Mouse (Mus musculus) heart, adult 2 months (tissue): Measurements from ENCODE around the gene Dnajc15. TPM values are rescaled to one million over a fixed set of nuclear protein-coding genes. Genes with fewer than 3 reads are reported as not detected.

Experiments used
- DNase-seq, 2 experiments: peaks; one replicate each; pipeline ENCODE4 v3.0.0; 2021
- H3K27ac ChIP-seq: fragments of 200-600 bp; 2 replicates; pipeline ENCODE4 v1.8.1; 2022
- H3K27me3 ChIP-seq: fragments of 200-500 bp; 2 replicates; pipeline ENCODE4 v1.6.1; 2012; ENCODE audit warnings: mild to moderate bottlenecking, low read length, inconsistent platforms, mixed read lengths; ENCODE audit not compliant: control insufficient read depth, insufficient read depth
- H3K36me3 ChIP-seq: fragments of 200-500 bp; 2 replicates; pipeline ENCODE4 v1.6.1; 2012; ENCODE audit warnings: low read length, inconsistent platforms; ENCODE audit not compliant: control insufficient read depth, insufficient read depth
- H3K4me1 ChIP-seq: fragments of 200-500 bp; 2 replicates; pipeline ENCODE4 v1.6.1; 2011; ENCODE audit warnings: low read length; ENCODE audit not compliant: control insufficient read depth, insufficient read depth
- H3K4me3 ChIP-seq: fragments of 200-600 bp; 2 replicates; pipeline ENCODE4 v1.8.1; 2022
- H3K79me2 ChIP-seq: fragments of 200-500 bp; replicated peaks from 2 replicates; pipeline ENCODE4 v1.6.1; 2012; ENCODE audit warnings: mild to moderate bottlenecking, inconsistent platforms, low read length, moderate library complexity, mixed read lengths; ENCODE audit not compliant: control insufficient read depth, insufficient read depth
- H3K9ac ChIP-seq: fragments of 200-500 bp; 2 replicates; pipeline ENCODE4 v1.6.1; 2012; ENCODE audit warnings: low read depth, mild to moderate bottlenecking, control low read depth, inconsistent platforms, low read length, mixed read lengths
- CTCF ChIP-seq: fragments of 200-600 bp; IDR thresholded peaks from 2 replicates; pipeline ENCODE4 v1.8.1; 2022; ENCODE audit warnings: antibody characterized with exemption, mild to moderate bottlenecking, moderate library complexity
- EP300 ChIP-seq: fragments of 200-500 bp; IDR thresholded peaks from 2 replicates; pipeline ENCODE4 v1.6.1; 2011; ENCODE audit warnings: low read depth, low read length, control low read depth; ENCODE audit not compliant: insufficient read depth
- POLR2A ChIP-seq: fragments of 200-500 bp; IDR thresholded peaks from 2 replicates; pipeline ENCODE4 v1.6.1; 2011; ENCODE audit warnings: mild to moderate bottlenecking, low read depth, low read length, control low read depth; ENCODE audit not compliant: insufficient read depth
- WGBS: fragments of 180-500 bp; shearing (Covaris S2); methylation state at CpG from one replicate; pipeline ENCODE4 v1.1.7; 2018; 5-methylcytosine and 5-hydroxymethylcytosine counted together
- intact Hi-C: fragments of 180-260 bp; cut with DNase I; formaldehyde crosslinking; loops from one replicate; pipeline ENCODE4 v1.15.1; 2025
- polyA plus RNA-seq: library from polyadenylated mRNA; depleted of rRNA; stranded (reverse); fragments of >200 nt; gene quantifications from 2 replicates; pipeline ENCODE4 v1.2.3, GENCODE M21; 2012
- total RNA-seq, 2 experiments: library from RNA; stranded (reverse); gene quantifications; 2 replicates each; pipeline ENCODE4 v1.2.3; 2021

The Dnajc15 gene
- total and polyA plus RNA-seq, 3 experiments, result 20.8 to 278 (median 243) TPM

GRCm38 (mm10) chr14:77849852-77850251 lies 25.1 kb downstream of the Dnajc15 start:
- H3K9ac ChIP-seq, result no peak overlapping the region
- WGBS, result 22% methylated on average over 7 of the region's 7 CpGs
- H3K79me2 ChIP-seq, result peaks cover 2% of the 10 kb centered on the region; the same call in 1 of the 2 replicates
- no peaks in the 10 kb centered on the region for H3K27me3 ChIP-seq
- H3K4me3 ChIP-seq, result no peak overlapping the region
- DNase-seq, result no peak
- H3K4me1 ChIP-seq, result peaks cover 11% of the 10 kb centered on the region
- H3K36me3 ChIP-seq, result peaks cover 10% of the 10 kb centered on the region; the same call in 1 of the 2 replicates
- H3K27ac ChIP-seq, result peak overlapping the region; percentile 52; the same call in 1 of the 2 replicates
- intact Hi-C loops, result no loop called here
- TF ChIP-seq EP300, result no peak
- no peak for TF ChIP-seq POLR2A
- no peak for TF ChIP-seq CTCF

DNA sequence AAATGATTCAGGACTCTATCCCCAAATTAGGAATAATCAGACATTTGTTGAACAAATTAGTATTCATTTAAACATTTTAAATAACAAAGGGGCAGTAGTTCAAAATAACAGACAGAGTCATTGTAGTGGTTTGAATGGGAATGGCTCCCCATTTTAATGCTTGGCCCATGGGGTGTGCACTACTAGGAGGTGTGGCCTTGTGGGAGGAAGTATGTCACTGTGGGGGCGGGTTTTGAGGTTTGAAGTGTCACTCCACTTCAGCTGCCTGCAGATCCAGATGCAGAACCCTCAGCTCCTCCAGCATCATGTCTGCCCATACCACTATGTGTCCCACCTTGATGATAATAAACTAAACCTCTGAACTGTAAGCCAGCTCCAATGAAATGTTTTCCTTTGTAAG lies 26.6 kb downstream of the Dnajc15 start:
- Histone ChIP-seq H3K4me1 (peaks cover 9% of the 10 kb centered on the region), H3K27ac (no peak overlapping the region), H3K36me3 (peaks cover 6% of the 10 kb centered on the region; the same call in 1 of the 2 replicates), H3K9ac (no peak overlapping the region), H3K4me3 (no peak overlapping the region), H3K27me3 (no peaks in the 10 kb centered on the region), H3K79me2 (peaks cover 2% of the 10 kb centered on the region; the same call in 1 of the 2 replicates)
- TF ChIP-seq CTCF, result no peak
- TF ChIP-seq POLR2A, result no peak
- TF ChIP-seq EP300, result no peak
- WGBS, result 87% methylated on average over 1 of the region's 1 CpGs
- DNase-seq, result no peak
- intact Hi-C loops, result no loop called here

DNA sequence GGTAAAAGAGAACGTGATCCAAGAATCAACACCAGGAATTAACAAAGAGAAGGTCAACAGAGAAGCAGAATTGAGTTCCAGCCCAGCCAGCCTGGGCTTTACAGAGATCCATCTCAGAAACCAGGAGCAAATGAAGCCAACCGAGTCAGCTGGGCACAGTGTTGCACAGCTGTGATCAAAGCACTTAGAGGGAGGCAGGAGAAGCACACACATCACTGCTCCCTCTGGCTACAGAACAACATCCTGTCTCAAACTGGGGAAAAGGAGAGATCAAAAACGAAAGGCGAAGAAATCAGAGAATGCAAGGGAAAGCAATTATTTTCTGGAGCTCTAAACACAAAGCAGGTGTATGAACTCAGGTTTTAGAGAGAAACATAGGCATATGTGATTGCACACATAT lies 28.7 kb downstream of the Dnajc15 start:
- TF ChIP-seq EP300, result no peak
- TF ChIP-seq CTCF, result no peak
- TF ChIP-seq POLR2A, result no peak
- no peak overlapping the region for H3K9ac ChIP-seq
- no peak for DNase-seq
- peaks cover 6% of the 10 kb centered on the region; the same call in 1 of the 2 replicates for H3K36me3 ChIP-seq
- peaks cover 9% of the 10 kb centered on the region for H3K4me1 ChIP-seq
- H3K4me3 ChIP-seq, result no peak overlapping the region
- intact Hi-C loops, result no loop called here
- peaks cover 2% of the 10 kb centered on the region; the same call in 1 of the 2 replicates for H3K79me2 ChIP-seq
- no peaks in the 10 kb centered on the region for H3K27me3 ChIP-seq
- 78% methylated on average over 4 of the region's 4 CpGs for WGBS
- no peak overlapping the region for H3K27ac ChIP-seq

DNA sequence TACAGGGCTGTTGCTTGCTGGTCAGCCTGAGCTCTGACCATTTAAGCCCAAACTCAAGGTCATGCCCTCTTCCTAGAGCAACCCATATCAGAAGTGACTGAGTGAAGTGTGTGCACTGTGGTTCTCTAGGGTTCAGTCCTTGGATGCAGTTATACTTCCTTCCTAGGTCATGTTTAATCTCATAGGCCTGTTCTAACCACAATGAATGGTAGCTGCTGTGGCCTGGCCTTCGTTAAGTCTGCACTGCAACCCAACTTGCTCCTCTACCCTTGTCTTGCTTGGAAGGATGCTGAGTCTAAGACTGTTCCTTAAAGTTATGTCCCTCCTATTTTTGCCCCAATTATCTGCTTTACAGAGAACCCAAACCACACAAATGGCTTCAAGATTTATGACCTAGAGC lies 29.4 kb downstream of the Dnajc15 start:
- intact Hi-C loops, result no loop called here
- Histone ChIP-seq H3K4me3 (no peak overlapping the region), H3K27ac (no peak overlapping the region)

DNA sequence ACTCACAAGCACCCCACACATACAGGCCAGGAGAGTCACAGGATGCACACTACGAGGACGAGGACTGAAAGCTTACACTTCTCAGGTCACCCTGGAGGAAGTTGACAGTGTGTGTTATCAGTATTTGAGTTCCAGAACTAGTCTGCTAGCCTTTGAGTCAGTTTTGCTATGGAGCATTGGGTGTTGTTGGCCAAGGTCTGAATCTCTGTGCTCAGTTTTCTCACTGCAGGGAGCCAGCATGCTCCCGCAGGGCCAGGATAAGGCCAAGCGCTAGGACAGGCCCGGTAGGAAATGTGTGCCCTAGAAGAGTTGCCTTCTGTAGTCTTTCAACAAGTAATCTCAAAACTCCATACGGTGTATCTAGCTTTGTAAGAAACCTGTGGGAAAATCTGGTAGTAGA lies 34.4 kb downstream of the Dnajc15 start:
- Histone ChIP-seq H3K27me3 (no peaks in the 10 kb centered on the region), H3K4me3 (no peak overlapping the region), H3K79me2 (no peaks in the 10 kb centered on the region), H3K36me3 (no peaks in the 10 kb centered on the region), H3K27ac (no peak overlapping the region), H3K9ac (no peak overlapping the region), H3K4me1 (peaks cover 3% of the 10 kb centered on the region)
- intact Hi-C loops, result loop anchor here (5.0 kb wide), 1 partner anchor 698 kb away; no protein-coding TSS in a partner anchor
- WGBS, result 48% methylated on average over 6 of the region's 6 CpGs
- no peak for DNase-seq
- TF ChIP-seq CTCF (no peak), EP300 (no peak), POLR2A (no peak)

More for the DNA sequence above, 29.4 kb downstream of the Dnajc15 start:
- Histone ChIP-seq H3K27me3 (no peaks in the 10 kb centered on the region), H3K4me1 (peaks cover 7% of the 10 kb centered on the region), H3K36me3 (peaks cover under 1% of the 10 kb centered on the region; the same call in 1 of the 2 replicates), H3K79me2 (peaks cover 2% of the 10 kb centered on the region; the same call in 1 of the 2 replicates), H3K9ac (no peak overlapping the region)
- 85% methylated on average over 1 of the region's 1 CpGs for WGBS
- TF ChIP-seq EP300, result no peak
- TF ChIP-seq POLR2A, result no peak
- TF ChIP-seq CTCF, result no peak
- no peak for DNase-seq

- WGBS, result 97% methylated on average over 2 of the region's 2 CpGs
- no peaks in the 10 kb centered on the region; the same call in 1 of the 2 replicates for H3K4me1 ChIP-seq
- H3K36me3 ChIP-seq, result no peaks in the 10 kb centered on the region
- no peaks in the 10 kb centered on the region for H3K79me2 ChIP-seq
- DNase-seq, result no peak
- H3K27me3 ChIP-seq, result no peaks in the 10 kb centered on the region
- intact Hi-C loops, result loop anchor here (5.0 kb wide), 1 partner anchor 698 kb away; no protein-coding TSS in a partner anchor
- TF ChIP-seq POLR2A, result no peak
- TF ChIP-seq EP300, result no peak
- TF ChIP-seq CTCF, result peak; percentile 58
- H3K27ac ChIP-seq, result no peak overlapping the region
- H3K9ac ChIP-seq, result no peak overlapping the region
- no peak overlapping the region for H3K4me3 ChIP-seq
Observed at GRCm38 (mm10) chr14:77840078-77840477, 34.8 kb downstream of the Dnajc15 start.
